Mouse (Mus musculus) C2C12 (cell line): ENCODE results near the gene Mtg2. TPM values are rescaled to one million over a fixed set of nuclear protein-coding genes. Genes with fewer than 3 reads are reported as not detected.

Experiments
- H3K27me3 ChIP-seq: one replicate; pipeline ENCODE4 v1.6.1; 2011; ENCODE audit not compliant: control insufficient read depth, insufficient read depth, insufficient read length
- H3K36me3 ChIP-seq: one replicate; pipeline ENCODE4 v1.6.1; 2011; ENCODE audit not compliant: control insufficient read depth, insufficient read depth
- H3K4me3 ChIP-seq: one replicate; pipeline ENCODE4 v1.5.1; 2011; ENCODE audit warnings: mild to moderate bottlenecking, control low read depth; ENCODE audit not compliant: poor library complexity, insufficient read depth, severe bottlenecking
- H3K79me2 ChIP-seq: one replicate; pipeline ENCODE4 v1.6.1; 2011; ENCODE audit not compliant: control insufficient read depth, insufficient read depth
- H3K79me3 ChIP-seq: one replicate; pipeline ENCODE4 v1.6.1; 2011; ENCODE audit warnings: low read depth, control low read depth
- H3ac ChIP-seq: one replicate; pipeline ENCODE3; 2011; ENCODE audit warnings: low read depth; ENCODE audit not compliant: control insufficient read depth, insufficient read length
- CEBPB ChIP-seq: IDR thresholded peaks from one replicate; pipeline ENCODE4 v1.6.1; 2011; ENCODE audit warnings: low read depth, mild to moderate bottlenecking, control low read depth, moderate library complexity
- CTCF ChIP-seq: IDR thresholded peaks from one replicate; pipeline ENCODE4 v1.5.1; 2011; ENCODE audit not compliant: control insufficient read depth, insufficient read depth, insufficient read length
- FOSL1 ChIP-seq: IDR thresholded peaks from one replicate; pipeline ENCODE4 v1.8.0; 2011; ENCODE audit warnings: mild to moderate bottlenecking, low read length; ENCODE audit not compliant: poor library complexity, insufficient read depth, severe bottlenecking
- MAX ChIP-seq: IDR thresholded peaks from one replicate; pipeline ENCODE4 v1.6.1; 2011; ENCODE audit warnings: mild to moderate bottlenecking, control low read depth
- MYOD1 ChIP-seq: IDR thresholded peaks from one replicate; pipeline ENCODE4 v1.6.1; 2011; ENCODE audit warnings: low read depth; ENCODE audit not compliant: control insufficient read depth, insufficient read length
- MYOG ChIP-seq: IDR thresholded peaks from one replicate; pipeline ENCODE4 v1.6.1; 2011; ENCODE audit not compliant: control insufficient read depth, insufficient read length; ENCODE audit errors: extremely low read depth
- USF1 ChIP-seq: IDR thresholded peaks from one replicate; pipeline ENCODE4 v1.6.1; 2011; ENCODE audit warnings: low read depth, mild to moderate bottlenecking, control low read depth, moderate library complexity
- polyA plus RNA-seq: library from polyadenylated mRNA; unstranded; fragments of >200 nt; fragmentation: generic; extraction: Trizol; gene quantifications from one replicate; pipeline ENCODE4 v1.2.1, GENCODE M21; 2012; ENCODE audit warnings: missing spikeins

Gene Mtg2
- polyA plus RNA-seq, 1 experiment = 18.0 TPM

GRCm38 (mm10) chr2:180041577-180042255 lies 28.7 kb upstream of the Mtg2 start:
- Histone ChIP-seq H3K27me3 (no peaks in the 10 kb centered on the region), H3K36me3 (peaks cover 36% of the 10 kb centered on the region), H3K4me3 (peak overlapping the region; percentile 94), H3K79me3 (peaks cover 48% of the 10 kb centered on the region), H3ac (peak overlapping the region; percentile 72), H3K79me2 (peaks cover 90% of the 10 kb centered on the region)
- TF ChIP-seq MAX = no peak
- TF ChIP-seq USF1 = peak; percentile 40

DNA sequence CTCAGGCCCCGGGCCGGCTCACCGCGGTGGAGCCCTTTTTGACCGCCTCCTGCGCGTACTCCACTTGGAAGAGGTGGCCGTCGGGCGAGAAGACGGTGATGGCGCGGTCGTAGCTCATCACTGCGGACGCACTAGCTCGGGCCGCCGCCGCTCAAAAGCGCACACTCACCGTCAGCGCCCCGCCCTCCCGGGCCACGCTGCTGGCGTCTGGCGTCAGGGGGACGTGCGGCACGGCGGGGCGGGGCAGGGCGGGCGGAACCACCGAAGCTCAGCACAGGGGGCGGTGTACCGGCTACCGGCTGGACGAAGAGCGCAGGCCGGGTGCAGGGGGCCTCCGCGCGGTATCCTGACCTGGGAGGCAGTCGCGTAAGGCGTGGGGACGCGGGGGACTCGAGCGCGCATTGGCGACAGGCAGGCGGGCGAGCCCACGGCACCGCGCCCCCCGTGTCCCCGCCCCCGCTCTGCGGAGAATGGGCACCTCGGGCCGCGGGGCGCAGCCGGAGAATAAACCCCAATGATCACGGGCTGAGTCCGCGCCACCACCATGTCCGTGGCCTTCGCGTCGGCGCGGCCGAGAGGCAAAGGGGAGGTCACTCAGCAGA lies 28.0 kb upstream of the Mtg2 start, which contains the start of the genes Psma7 and Ss18l1:
Gene Psma7, minus strand, starts transcription at position 178 of the 602 bp plus-strand sequence.
Gene Ss18l1, plus strand, starts transcription at position 254 of the 602 bp plus-strand sequence.
- H3K79me3 ChIP-seq = peaks cover 49% of the 10 kb centered on the region
- TF ChIP-seq MAX (no peak), MYOG (no peak), FOSL1 (no peak), CTCF (no peak), USF1 (no peak)
- peak within 1 kb of the TSS; percentile 94 for H3K4me3 ChIP-seq
- H3K79me2 ChIP-seq = peaks cover 85% of the 10 kb centered on the region
- peaks cover 30% of the 10 kb centered on the region for H3K36me3 ChIP-seq
- no peaks in the 10 kb centered on the region for H3K27me3 ChIP-seq
- peak within 1 kb of the TSS; percentile 88 for H3ac ChIP-seq

DNA sequence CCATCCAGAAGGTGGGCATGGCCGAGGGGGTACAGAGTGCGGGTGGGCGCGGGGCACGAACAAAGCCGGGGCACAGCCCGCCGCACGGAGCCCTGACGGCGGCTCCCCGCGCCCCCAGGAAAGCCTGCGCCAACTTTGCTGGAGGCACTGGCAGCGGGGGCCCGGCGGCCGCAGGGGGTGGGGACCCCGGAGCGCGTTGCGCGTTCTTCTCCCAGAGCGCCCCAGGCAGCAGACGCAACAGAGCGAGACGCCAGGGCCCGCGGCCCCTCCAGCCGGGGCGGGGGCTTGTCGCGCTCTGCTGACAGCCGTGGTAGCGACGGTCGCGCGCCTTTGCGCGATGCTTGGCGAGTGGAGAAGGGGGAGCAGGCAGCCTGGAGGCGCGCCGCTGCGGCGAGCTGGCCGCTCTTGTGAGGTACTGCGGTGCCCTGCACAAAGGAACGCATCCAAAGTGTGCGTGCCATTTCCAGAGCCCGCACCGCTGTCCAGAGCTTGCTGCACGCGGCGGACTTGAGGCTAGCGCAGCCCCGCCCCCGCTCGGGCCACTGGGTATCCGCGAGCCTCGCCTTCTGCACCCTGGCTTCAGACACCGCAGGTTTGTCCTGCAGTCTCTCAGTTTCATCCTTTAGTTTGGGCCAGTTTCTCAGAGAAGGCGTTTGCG lies 27.4 kb upstream of the Mtg2 start:
- H3K27me3 ChIP-seq = no peaks in the 10 kb centered on the region
- TF ChIP-seq MAX (peak; percentile 10), CEBPB (no peak)
- H3K79me3 ChIP-seq = peaks cover 47% of the 10 kb centered on the region
- H3K4me3 ChIP-seq = peak overlapping the region; percentile 94
- H3ac ChIP-seq = peak overlapping the region; percentile 88
- peaks cover 81% of the 10 kb centered on the region for H3K79me2 ChIP-seq
- peaks cover 24% of the 10 kb centered on the region for H3K36me3 ChIP-seq

GRCm38 (mm10) chr2:180045283-180045682 lies 25.1 kb upstream of the Mtg2 start:
- peaks cover 29% of the 10 kb centered on the region for H3K79me3 ChIP-seq
- H3ac ChIP-seq = no peak overlapping the region
- H3K79me2 ChIP-seq = peaks cover 70% of the 10 kb centered on the region
- H3K27me3 ChIP-seq = no peaks in the 10 kb centered on the region
- H3K4me3 ChIP-seq = no peak overlapping the region
- peaks cover 3% of the 10 kb centered on the region for H3K36me3 ChIP-seq
- TF ChIP-seq MAX (no peak), USF1 (no peak)

- Histone ChIP-seq H3K36me3 (no peaks in the 10 kb centered on the region), H3K79me3 (peaks cover 14% of the 10 kb centered on the region), H3K4me3 (no peak overlapping the region), H3ac (no peak overlapping the region), H3K27me3 (no peaks in the 10 kb centered on the region), H3K79me2 (peaks cover 48% of the 10 kb centered on the region)
- TF ChIP-seq MYOD1 (no peak), MYOG (no peak), FOSL1 (no peak), USF1 (no peak), CTCF (no peak), CEBPB (no peak), MAX (no peak)
Observed at GRCm38 (mm10) chr2:180047580-180047979, 22.8 kb upstream of the Mtg2 start.

DNA sequence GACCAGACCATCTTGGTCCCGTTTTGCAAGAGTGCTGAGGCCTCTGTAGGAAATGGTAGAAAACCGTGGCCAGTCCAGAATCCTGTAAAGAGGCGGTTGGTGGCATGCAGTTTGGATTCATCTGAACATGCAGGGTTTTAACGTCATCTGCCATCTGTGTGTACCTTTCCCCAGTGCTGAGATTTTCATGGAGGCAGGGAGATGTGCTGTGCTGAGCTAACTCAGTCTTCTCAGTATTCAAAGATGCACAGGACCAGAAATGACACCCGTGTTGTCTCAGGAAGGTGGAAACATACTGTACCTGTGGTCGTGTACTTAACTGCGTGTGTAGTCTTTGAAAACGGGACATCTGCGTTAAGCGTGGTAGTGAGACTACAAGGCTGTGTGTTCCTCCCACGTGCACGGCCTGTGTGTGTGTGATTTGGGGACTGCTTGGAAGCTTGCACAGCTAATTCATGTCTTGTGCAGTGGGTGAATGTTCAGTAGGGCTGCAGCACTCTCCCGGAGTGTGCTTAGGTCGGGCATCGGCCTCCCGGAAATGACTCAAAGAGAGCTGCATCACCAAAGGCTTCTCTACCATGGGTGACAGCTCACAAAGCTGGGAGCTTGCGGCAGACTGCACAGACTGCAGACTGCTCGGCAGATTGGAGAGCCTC lies 22.3 kb upstream of the Mtg2 start:
- Histone ChIP-seq H3ac (no peak overlapping the region), H3K79me2 (peaks cover 45% of the 10 kb centered on the region), H3K79me3 (peaks cover 14% of the 10 kb centered on the region), H3K36me3 (no peaks in the 10 kb centered on the region), H3K27me3 (no peaks in the 10 kb centered on the region), H3K4me3 (no peak overlapping the region)
- TF ChIP-seq MAX (no peak), FOSL1 (no peak), MYOD1 (no peak), CTCF (no peak), MYOG (no peak), USF1 (no peak), CEBPB (no peak)
